Mouse (Mus musculus) midbrain, postnatal 0 days (tissue): ENCODE results near the gene Gm3591. TPM values are rescaled to one million over a fixed set of nuclear protein-coding genes. Genes with fewer than 3 reads are reported as not detected.

ENCODE experiments used
- polyA plus RNA-seq: library from polyadenylated mRNA; unstranded; fragments of >200 nt; fragmentation: Nextera tagmentation; extraction: Ambion mirVana; gene quantifications from 2 replicates; pipeline ENCODE4 v1.2.1, GENCODE M21; 2015
- total RNA-seq: library from RNA; depleted of rRNA; stranded (reverse); fragments of >200 nt; gene quantifications from 2 replicates; pipeline ENCODE4 v1.2.3, GENCODE M21; 2014; rRNA removed

The Gm3591 gene
- total and polyA plus RNA-seq, 2 experiments from 2014 or later, result 6.5 to 8.2 TPM

Other genes with a start within 250 kb of the Gm3591 start
- gene Gm21560, start 193.2 kb downstream of the Gm3591 start, total RNA-seq, result not detected in 2 replicates
- gene Gm21560, start 193.2 kb downstream of the Gm3591 start, polyA plus RNA-seq, result not detected in 2 replicates
- 2.6 and 5.8 TPM in 2 replicates for gene Gm3411, start 125.2 kb downstream of the Gm3591 start, total RNA-seq
- gene Gm3411, start 125.2 kb downstream of the Gm3591 start, polyA plus RNA-seq, result 10.2 and 10.3 TPM in 2 replicates
- not detected in 2 replicates for gene Gm21103, start 107.6 kb downstream of the Gm3591 start, total RNA-seq
- 0.23 TPM in 1 of 2 replicates, not detected in the other for gene Gm21103, start 107.6 kb downstream of the Gm3591 start, polyA plus RNA-seq
- not detected in 2 replicates for gene Gm3618, start 68.8 kb downstream of the Gm3591 start, total RNA-seq
- gene Gm3618, start 68.8 kb downstream of the Gm3591 start, polyA plus RNA-seq, result not detected in 2 replicates
- gene Gm16440, start 22.2 kb downstream of the Gm3591 start, total RNA-seq, result not detected in 2 replicates
- gene Gm16440, start 22.2 kb downstream of the Gm3591 start, polyA plus RNA-seq, result not detected in 2 replicates
- not detected in 2 replicates for gene Gm3594, start 32.1 kb upstream of the Gm3591 start, total RNA-seq
- gene Gm3594, start 32.1 kb upstream of the Gm3591 start, polyA plus RNA-seq, result not detected in 2 replicates
- gene Gm8356, start 124.8 kb upstream of the Gm3591 start, total RNA-seq, result not detected in 2 replicates
- not detected in 2 replicates for gene Gm8356, start 124.8 kb upstream of the Gm3591 start, polyA plus RNA-seq
- gene Gm3629, start 178.1 kb upstream of the Gm3591 start, total RNA-seq, result 0.22 and 2.4 TPM in 2 replicates
- gene Gm3629, start 178.1 kb upstream of the Gm3591 start, polyA plus RNA-seq, result 0.79 and 0.91 TPM in 2 replicates
- gene Gm3460, start 209.9 kb upstream of the Gm3591 start, total RNA-seq, result 0.76 TPM in 1 of 2 replicates, not detected in the other
- gene Gm3460, start 209.9 kb upstream of the Gm3591 start, polyA plus RNA-seq, result 0.81 TPM in 1 of 2 replicates, not detected in the other